Mouse (Mus musculus) mouse trophoblast stem cell (cell line): Measurements from ENCODE around the gene Rassf7.

Experiments used
- in situ Hi-C, 2 experiments: fragments of 300-500 bp; cut with MseI, MboI; formaldehyde crosslinking; loops; 2 replicates in 1 of 2; 3 replicates in 1 of 2; pipeline ENCODE4 v1.15.1; 2025

The Rassf7 gene

GRCm38 (mm10) chr7:141196619-141197282, 18.9 kb upstream of the Rassf7 start:
- in situ Hi-C loops = no loop called here

GRCm38 (mm10) chr7:141198121-141198520, 17.5 kb upstream of the Rassf7 start:
- in situ Hi-C loops = no loop called here

- in situ Hi-C loops = no loop called here
Measured at GRCm38 (mm10) chr7:141204546-141204945, 11.1 kb upstream of the Rassf7 start.

GRCm38 (mm10) chr7:141205504-141205903, 10.2 kb upstream of the Rassf7 start:
- in situ Hi-C loops = no loop called here

- in situ Hi-C loops = no loop called here
Measured at GRCm38 (mm10) chr7:141206182-141206937, 9.3 kb upstream of the Rassf7 start.

GRCm38 (mm10) chr7:141209526-141209925, 6.1 kb upstream of the Rassf7 start:
- in situ Hi-C loops = no loop called here

GRCm38 (mm10) chr7:141210137-141210536, 5.5 kb upstream of the Rassf7 start:
- in situ Hi-C loops = no loop called here

- in situ Hi-C loops = no loop called here
Measured at GRCm38 (mm10) chr7:141210606-141211131, 5.0 kb upstream of the Rassf7 start.

GRCm38 (mm10) chr7:141213133-141213532, 2.5 kb upstream of the Rassf7 start:
- in situ Hi-C loops = no loop called here

GRCm38 (mm10) chr7:141213605-141214235, 1.9 kb upstream of the Rassf7 start, which contains the start of gene Lmntd2:
TSS of gene Lmntd2 (minus strand) at chr7:141214080.
- in situ Hi-C loops = no loop called here

GRCm38 (mm10) chr7:141214310-141214709, 1.4 kb upstream of the Rassf7 start:
- in situ Hi-C loops = no loop called here

- in situ Hi-C loops = no loop called here
Measured at GRCm38 (mm10) chr7:141215880-141216733, 447 bp downstream of the Rassf7 start.

- in situ Hi-C loops = no loop called here
Measured at GRCm38 (mm10) chr7:141216894-141217293, 1.2 kb downstream of the Rassf7 start.

- in situ Hi-C loops = no loop called here
Measured at GRCm38 (mm10) chr7:141217343-141218013, 1.8 kb downstream of the Rassf7 start.

- in situ Hi-C loops = no loop called here
Measured at GRCm38 (mm10) chr7:141218141-141218540, 2.5 kb downstream of the Rassf7 start.

- in situ Hi-C loops = no loop called here
Measured at GRCm38 (mm10) chr7:141218557-141219133, 3.0 kb downstream of the Rassf7 start.

- in situ Hi-C loops = no loop called here
Measured at GRCm38 (mm10) chr7:141219558-141220099, 4.0 kb downstream of the Rassf7 start.

- in situ Hi-C loops = no loop called here
Measured at GRCm38 (mm10) chr7:141220377-141220776, 4.7 kb downstream of the Rassf7 start.

GRCm38 (mm10) chr7:141221249-141222125, 5.8 kb downstream of the Rassf7 start:
- in situ Hi-C loops = no loop called here
